Mouse (Mus musculus) midbrain, embryonic 11.5 days (tissue): ENCODE measurements around the gene Taf3. TPM values are rescaled to one million over a fixed set of nuclear protein-coding genes. Genes with fewer than 3 reads are reported as not detected.

Experiments
- ATAC-seq: fragments of 200-750 bp; cut with Nextera tagmentation; 2 replicates; pipeline ENCODE4 v1.8.0; 2017; ENCODE audit warnings: moderate TSS enrichment, moderate library complexity; ENCODE audit not compliant: low FRiP score
- DNase-seq: peaks from one replicate; pipeline ENCODE4 v3.0.0; 2015; ENCODE audit warnings: low spot score; ENCODE audit errors: missing footprints
- H3K27ac ChIP-seq: fragments of 300-500 bp; sonication (generic); 2 replicates; pipeline ENCODE4 v1.5.1; 2014; ENCODE audit warnings: low read depth, low read length
- H3K27me3 ChIP-seq: fragments of 300-500 bp; sonication (generic); 2 replicates; pipeline ENCODE4 v1.6.1; 2014; ENCODE audit warnings: mild to moderate bottlenecking, low read length, moderate library complexity, mixed read lengths; ENCODE audit not compliant: control insufficient read depth, insufficient read depth
- H3K36me3 ChIP-seq: fragments of 300-500 bp; sonication (generic); 2 replicates; pipeline ENCODE4 v1.6.1; 2014; ENCODE audit warnings: mild to moderate bottlenecking, low read length, moderate library complexity, mixed read lengths; ENCODE audit not compliant: control insufficient read depth, insufficient read depth
- H3K4me1 ChIP-seq: fragments of 300-500 bp; sonication (generic); 2 replicates; pipeline ENCODE4 v1.6.1; 2014; ENCODE audit warnings: low read length; ENCODE audit not compliant: control insufficient read depth, insufficient read depth
- H3K4me2 ChIP-seq: fragments of 300-500 bp; sonication (generic); 2 replicates; pipeline ENCODE4 v1.6.1; 2014; ENCODE audit warnings: mild to moderate bottlenecking, moderate library complexity
- H3K4me3 ChIP-seq: fragments of 300-500 bp; sonication (generic); 2 replicates; pipeline ENCODE4 v1.5.1; 2014; ENCODE audit warnings: low read depth, low read length
- H3K9ac ChIP-seq: fragments of 300-500 bp; sonication (generic); 2 replicates; pipeline ENCODE4 v1.6.1; 2014; ENCODE audit warnings: low read length
- H3K9me3 ChIP-seq: fragments of 300-500 bp; sonication (generic); 2 replicates; pipeline ENCODE4 v1.6.1; 2016; ENCODE audit warnings: low read length; ENCODE audit not compliant: control insufficient read depth
- WGBS: fragments of 180-500 bp; shearing (Covaris S2); extraction: QIAGEN DNeasy Blood & Tissue Kit; methylation state at CpG from one replicate; pipeline ENCODE4 v1.1.7; 2014; 5-methylcytosine and 5-hydroxymethylcytosine counted together
- polyA plus RNA-seq: library from polyadenylated mRNA; unstranded; fragments of >200 nt; fragmentation: Nextera tagmentation; extraction: Ambion mirVana; gene quantifications from 2 replicates; pipeline ENCODE4 v1.2.1, GENCODE M21; 2014

Gene Taf3
- polyA plus RNA-seq, 1 experiment from 2014 or later = 17.0 TPM

GRCm38 (mm10) chr2:9970579-9970978, 77.8 kb downstream of the Taf3 start:
- H3K9me3 ChIP-seq = no peaks in the 10 kb centered on the region
- ATAC-seq (no peak), DNase-seq (no peak)
- no peaks in the 10 kb centered on the region for H3K36me3 ChIP-seq
- H3K4me2 ChIP-seq = no peak overlapping the region
- no peak overlapping the region for H3K4me3 ChIP-seq
- H3K4me1 ChIP-seq = no peaks in the 10 kb centered on the region
- H3K27me3 ChIP-seq = no peaks in the 10 kb centered on the region
- 96% methylated on average over 3 of the region's 3 CpGs for WGBS
- no peak overlapping the region for H3K9ac ChIP-seq
- no peak overlapping the region for H3K27ac ChIP-seq

GRCm38 (mm10) chr2:9970178-9970577, 78.2 kb downstream of the Taf3 start:
- Histone ChIP-seq H3K4me2 (no peak overlapping the region), H3K27me3 (no peaks in the 10 kb centered on the region), H3K27ac (no peak overlapping the region), H3K4me1 (no peaks in the 10 kb centered on the region), H3K9ac (no peak overlapping the region), H3K4me3 (no peak overlapping the region), H3K36me3 (no peaks in the 10 kb centered on the region), H3K9me3 (no peaks in the 10 kb centered on the region)
- no peak for ATAC-seq
- DNase-seq = no peak
- 92% methylated on average over 4 of the region's 4 CpGs for WGBS

GRCm38 (mm10) chr2:9969734-9970133, 78.7 kb downstream of the Taf3 start:
- 89% methylated on average over 5 of the region's 5 CpGs for WGBS
- no peak for ATAC-seq
- H3K9me3 ChIP-seq = no peaks in the 10 kb centered on the region
- no peaks in the 10 kb centered on the region for H3K27me3 ChIP-seq
- H3K9ac ChIP-seq = no peak overlapping the region
- H3K4me2 ChIP-seq = no peak overlapping the region
- no peak overlapping the region for H3K4me3 ChIP-seq
- DNase-seq = no peak
- H3K4me1 ChIP-seq = no peaks in the 10 kb centered on the region
- H3K27ac ChIP-seq = no peak overlapping the region
- H3K36me3 ChIP-seq = no peaks in the 10 kb centered on the region

- no peak overlapping the region for H3K4me3 ChIP-seq
- 61% methylated on average over 1 of the region's 1 CpGs for whole genome bisulfite sequencing
- no peak overlapping the region for H3K4me2 ChIP-seq
- no peak overlapping the region for H3K9ac ChIP-seq
- DNase-seq (no peak), ATAC-seq (no peak)
- no peak overlapping the region for H3K27ac ChIP-seq
- H3K9me3 ChIP-seq = no peaks in the 10 kb centered on the region
- H3K36me3 ChIP-seq = no peaks in the 10 kb centered on the region
- no peaks in the 10 kb centered on the region for H3K4me1 ChIP-seq
- H3K27me3 ChIP-seq = no peaks in the 10 kb centered on the region
Observed at GRCm38 (mm10) chr2:9966634-9967033, 81.8 kb downstream of the Taf3 start.

GRCm38 (mm10) chr2:9965608-9966007, 82.8 kb downstream of the Taf3 start:
- H3K9me3 ChIP-seq = no peaks in the 10 kb centered on the region
- H3K27ac ChIP-seq = no peak overlapping the region
- H3K4me1 ChIP-seq = no peaks in the 10 kb centered on the region
- 88% methylated on average over 1 of the region's 1 CpGs for WGBS
- H3K4me3 ChIP-seq = no peak overlapping the region
- no peak overlapping the region for H3K9ac ChIP-seq
- no peak for DNase-seq
- H3K36me3 ChIP-seq = no peaks in the 10 kb centered on the region
- no peak overlapping the region for H3K4me2 ChIP-seq
- ATAC-seq = no peak
- no peaks in the 10 kb centered on the region for H3K27me3 ChIP-seq

- no peak overlapping the region for H3K4me2 ChIP-seq
- no peaks in the 10 kb centered on the region for H3K27me3 ChIP-seq
- no peak for ATAC-seq
- H3K27ac ChIP-seq = no peak overlapping the region
- H3K9me3 ChIP-seq = no peaks in the 10 kb centered on the region
- H3K4me1 ChIP-seq = no peaks in the 10 kb centered on the region
- no peak overlapping the region for H3K9ac ChIP-seq
- H3K36me3 ChIP-seq = no peaks in the 10 kb centered on the region
- DNase-seq = no peak
- no peak overlapping the region for H3K4me3 ChIP-seq
Observed at GRCm38 (mm10) chr2:9962871-9963270, 85.5 kb downstream of the Taf3 start.

GRCm38 (mm10) chr2:9961708-9962107, 86.7 kb downstream of the Taf3 start:
- H3K27me3 ChIP-seq = no peaks in the 10 kb centered on the region
- H3K4me1 ChIP-seq = no peaks in the 10 kb centered on the region
- H3K36me3 ChIP-seq = no peaks in the 10 kb centered on the region
- DNase-seq = no peak
- ATAC-seq = no peak
- no peaks in the 10 kb centered on the region for H3K9me3 ChIP-seq
- no peak overlapping the region for H3K9ac ChIP-seq
- H3K27ac ChIP-seq = no peak overlapping the region
- no peak overlapping the region for H3K4me2 ChIP-seq
- 83% methylated on average over 3 of the region's 3 CpGs for WGBS
- no peak overlapping the region for H3K4me3 ChIP-seq

GRCm38 (mm10) chr2:9958011-9958410, 90.4 kb downstream of the Taf3 start:
- H3K4me3 ChIP-seq = no peak overlapping the region
- H3K4me1 ChIP-seq = 0 out of 2 replicates have a peak, but pooled peaks cover 4% of the 10 kb centered on the region
- H3K27me3 ChIP-seq = no peaks in the 10 kb centered on the region
- H3K9me3 ChIP-seq = no peaks in the 10 kb centered on the region
- H3K4me2 ChIP-seq = no peak overlapping the region
- WGBS = 88% methylated on average over 6 of the region's 6 CpGs
- DNase-seq (no peak), ATAC-seq (no peak)
- no peak overlapping the region for H3K9ac ChIP-seq
- H3K36me3 ChIP-seq = no peaks in the 10 kb centered on the region
- H3K27ac ChIP-seq = no peak overlapping the region

- H3K4me2 ChIP-seq = no peak overlapping the region
- no peak overlapping the region for H3K27ac ChIP-seq
- WGBS = 73% methylated on average over 2 of the region's 2 CpGs
- peaks cover 3% of the 10 kb centered on the region; the same call in 1 of the 2 replicates for H3K36me3 ChIP-seq
- no peak overlapping the region for H3K9ac ChIP-seq
- no peak for DNase-seq
- H3K9me3 ChIP-seq = no peaks in the 10 kb centered on the region
- H3K27me3 ChIP-seq = no peaks in the 10 kb centered on the region
- ATAC-seq = no peak
- H3K4me1 ChIP-seq = 0 out of 2 replicates have a peak, but pooled peaks cover 4% of the 10 kb centered on the region
- H3K4me3 ChIP-seq = no peak overlapping the region
Observed at GRCm38 (mm10) chr2:9956546-9956945, 91.8 kb downstream of the Taf3 start.
